Mouse (Mus musculus) midbrain, embryonic 13.5 days (tissue): ENCODE results near the gene Ptges2. TPM values are rescaled to one million over a fixed set of nuclear protein-coding genes. Genes with fewer than 3 reads are reported as not detected.

Experiments
- ATAC-seq: fragments of 200-750 bp; cut with Nextera tagmentation; 2 replicates; pipeline ENCODE4 v1.8.0; 2017; ENCODE audit warnings: mild to moderate bottlenecking, moderate TSS enrichment, moderate library complexity
- H3K27ac ChIP-seq: fragments of 300-500 bp; sonication (generic); 2 replicates; pipeline ENCODE4 v1.5.1; 2015; ENCODE audit warnings: inconsistent platforms, mild to moderate bottlenecking, moderate library complexity
- H3K27me3 ChIP-seq: fragments of 300-500 bp; sonication (generic); 2 replicates; pipeline ENCODE4 v1.6.1; 2015; ENCODE audit warnings: mild to moderate bottlenecking, inconsistent platforms
- H3K36me3 ChIP-seq: fragments of 300-500 bp; sonication (generic); 2 replicates; pipeline ENCODE4 v1.6.1; 2015; ENCODE audit warnings: mild to moderate bottlenecking, inconsistent platforms
- H3K4me1 ChIP-seq: fragments of 300-500 bp; sonication (generic); replicated peaks from 2 replicates; pipeline ENCODE4 v1.6.1; 2015; ENCODE audit warnings: inconsistent platforms
- H3K4me2 ChIP-seq: fragments of 300-500 bp; sonication (generic); replicated peaks from 2 replicates; pipeline ENCODE4 v1.6.1; 2015; ENCODE audit warnings: moderate library complexity, mild to moderate bottlenecking, inconsistent platforms
- H3K4me3 ChIP-seq: fragments of 300-500 bp; sonication (generic); replicated peaks from 2 replicates; pipeline ENCODE4 v1.5.1; 2015; ENCODE audit warnings: mild to moderate bottlenecking, inconsistent platforms
- H3K9ac ChIP-seq: fragments of 300-500 bp; sonication (generic); replicated peaks from 2 replicates; pipeline ENCODE4 v1.6.1; 2015; ENCODE audit warnings: mild to moderate bottlenecking, inconsistent platforms
- H3K9me3 ChIP-seq: fragments of 300-500 bp; sonication (generic); 2 replicates; pipeline ENCODE4 v1.6.1; 2016; ENCODE audit warnings: mild to moderate bottlenecking, inconsistent platforms
- WGBS: fragments of 180-500 bp; shearing (Covaris S2); methylation state at CpG from one replicate; pipeline ENCODE4 v1.1.7; 2015; 5-methylcytosine and 5-hydroxymethylcytosine counted together
- polyA plus RNA-seq: library from polyadenylated mRNA; unstranded; fragments of >200 nt; fragmentation: Nextera tagmentation; extraction: Ambion mirVana; gene quantifications from 2 replicates; pipeline ENCODE4 v1.2.1, GENCODE M21; 2015

Gene Ptges2
- polyA plus RNA-seq, 1 experiment from 2014 or later = 35.5 TPM

DNA sequence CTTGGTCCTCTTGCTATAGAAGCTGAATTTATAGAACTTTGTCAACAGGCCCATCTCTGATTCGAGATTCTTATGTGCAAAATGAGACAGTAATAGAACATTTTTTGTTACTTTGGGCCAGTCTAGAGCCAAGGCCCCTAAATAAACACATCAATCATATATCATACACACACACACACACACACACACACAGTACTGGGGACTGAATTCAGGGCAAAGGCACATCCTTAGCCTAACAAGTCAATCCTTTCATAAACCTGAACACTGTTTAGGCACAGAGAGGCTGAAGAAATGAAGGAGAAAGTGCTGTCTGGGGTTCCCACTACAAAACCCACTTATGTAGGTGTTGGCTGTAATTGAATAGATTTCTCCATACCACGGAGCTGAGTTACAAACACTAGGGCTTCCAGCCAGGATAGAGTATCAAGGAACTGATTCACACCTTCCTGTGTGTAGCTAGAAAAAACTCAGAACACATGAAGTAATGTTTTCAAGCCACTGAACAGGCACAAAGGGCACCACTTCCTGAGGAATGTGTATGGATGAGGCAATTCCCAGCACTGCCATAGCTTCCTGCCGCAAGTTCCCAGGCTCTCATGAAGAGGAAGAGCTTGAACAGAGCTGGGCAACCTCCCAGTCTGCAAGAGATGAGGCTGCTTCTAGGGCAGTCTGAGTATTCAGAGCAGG, 41.1 kb downstream of the Ptges2 start:
- H3K4me3 ChIP-seq = no peak overlapping the region
- H3K4me2 ChIP-seq = no peak overlapping the region
- peaks cover 39% of the 10 kb centered on the region for H3K4me1 ChIP-seq
- no peaks in the 10 kb centered on the region for H3K36me3 ChIP-seq
- H3K27me3 ChIP-seq = no peaks in the 10 kb centered on the region
- 0 out of 2 replicates have a peak, but pooled peaks have one; percentile 37 for ATAC-seq
- H3K27ac ChIP-seq = peak overlapping the region; percentile 59
- H3K9ac ChIP-seq = 0 out of 2 replicates have a peak overlapping the region, but pooled peaks have one; percentile 41
- no peaks in the 10 kb centered on the region for H3K9me3 ChIP-seq
- WGBS = 61% methylated on average over 3 of the region's 3 CpGs

DNA sequence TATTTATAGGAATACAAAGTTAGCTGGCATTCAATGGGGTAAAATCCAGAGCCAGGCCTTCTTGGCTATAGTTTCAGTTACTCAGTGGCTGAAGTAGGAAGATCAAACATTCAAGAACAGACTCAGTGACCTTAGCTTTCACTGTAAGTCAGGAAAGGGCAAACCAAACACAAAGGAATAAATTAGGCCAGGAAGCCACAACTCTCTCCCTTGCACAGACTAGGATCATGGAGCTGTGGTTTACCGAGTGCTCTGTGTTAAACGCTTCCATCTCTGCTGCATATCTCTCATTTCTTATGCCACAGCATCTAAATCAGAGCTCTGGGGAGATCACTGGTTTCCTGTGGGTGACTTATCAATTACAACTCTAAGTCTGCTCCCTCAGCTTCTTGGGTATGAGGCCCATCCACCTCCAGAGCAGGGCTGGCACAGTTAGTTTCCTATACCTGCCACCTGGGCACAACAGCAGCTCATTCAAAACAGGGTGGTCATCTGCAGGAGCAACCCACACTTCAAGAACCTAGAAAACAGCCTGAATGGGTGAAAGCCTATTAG, 42.0 kb downstream of the Ptges2 start:
- WGBS = 52% methylated on average over 2 of the region's 2 CpGs
- no peak overlapping the region for H3K4me2 ChIP-seq
- ATAC-seq = no peak

DNA sequence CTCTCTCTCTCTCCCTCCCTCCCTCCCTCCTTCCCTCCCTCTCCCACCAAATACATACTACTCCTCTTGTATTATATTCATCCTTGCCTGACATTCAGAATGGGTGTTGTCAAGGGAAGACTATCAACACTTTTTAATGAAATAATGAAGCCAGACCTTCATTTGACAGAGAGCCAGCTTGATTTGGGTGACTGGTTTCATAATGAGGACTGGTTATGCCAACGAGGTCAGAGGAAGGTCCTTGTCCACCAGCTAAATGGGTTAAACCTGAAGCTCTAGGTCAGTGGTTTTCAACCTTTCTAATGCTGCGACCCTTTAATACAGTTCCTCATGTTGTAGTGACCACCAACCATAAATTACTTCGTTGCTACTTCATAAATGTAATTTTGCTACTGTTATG, 43.0 kb downstream of the Ptges2 start:
- H3K27me3 ChIP-seq = no peaks in the 10 kb centered on the region
- ATAC-seq = no peak
- no peak overlapping the region for H3K4me2 ChIP-seq
- peaks cover 37% of the 10 kb centered on the region for H3K4me1 ChIP-seq
- H3K4me3 ChIP-seq = no peak overlapping the region
- H3K36me3 ChIP-seq = no peaks in the 10 kb centered on the region
- no peak overlapping the region for H3K27ac ChIP-seq
- H3K9ac ChIP-seq = no peak overlapping the region
- H3K9me3 ChIP-seq = no peaks in the 10 kb centered on the region
- WGBS = 84% methylated on average over 3 of the region's 3 CpGs

More for the DNA sequence above, 42.0 kb downstream of the Ptges2 start:
- peaks cover 37% of the 10 kb centered on the region for H3K4me1 ChIP-seq
- 0 out of 2 replicates have a peak overlapping the region, but pooled peaks have one; percentile 41 for H3K9ac ChIP-seq
- no peaks in the 10 kb centered on the region for H3K27me3 ChIP-seq
- peak overlapping the region; percentile 59; the same call in 1 of the 2 replicates for H3K27ac ChIP-seq
- no peaks in the 10 kb centered on the region for H3K36me3 ChIP-seq
- no peak overlapping the region for H3K4me3 ChIP-seq
- no peaks in the 10 kb centered on the region for H3K9me3 ChIP-seq

DNA sequence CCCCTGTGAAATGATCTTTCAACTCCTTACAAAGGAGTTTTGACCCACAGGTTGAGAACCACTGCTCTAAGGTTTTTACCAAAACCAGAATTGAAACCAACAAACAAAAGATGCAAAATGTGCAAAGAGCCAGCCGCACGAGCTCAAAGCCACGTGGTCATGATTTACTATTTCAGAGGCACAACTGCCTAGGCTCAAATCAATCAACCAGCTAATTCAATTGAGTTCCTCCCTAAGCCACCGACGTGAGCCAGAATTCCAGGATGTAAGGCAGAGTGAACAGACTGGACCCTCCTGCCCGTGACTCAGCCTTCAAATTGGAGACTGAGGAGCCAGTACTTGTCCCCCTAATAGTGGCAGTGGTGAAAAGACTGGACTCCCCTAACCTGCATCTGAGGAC, 43.5 kb downstream of the Ptges2 start:
- WGBS = 35% methylated on average over 6 of the region's 6 CpGs
- Histone ChIP-seq H3K4me3 (no peak overlapping the region), H3K9ac (no peak overlapping the region), H3K27ac (no peak overlapping the region), H3K36me3 (no peaks in the 10 kb centered on the region), H3K9me3 (no peaks in the 10 kb centered on the region), H3K4me2 (no peak overlapping the region), H3K4me1 (peaks cover 37% of the 10 kb centered on the region), H3K27me3 (no peaks in the 10 kb centered on the region)
- no peak for ATAC-seq

DNA sequence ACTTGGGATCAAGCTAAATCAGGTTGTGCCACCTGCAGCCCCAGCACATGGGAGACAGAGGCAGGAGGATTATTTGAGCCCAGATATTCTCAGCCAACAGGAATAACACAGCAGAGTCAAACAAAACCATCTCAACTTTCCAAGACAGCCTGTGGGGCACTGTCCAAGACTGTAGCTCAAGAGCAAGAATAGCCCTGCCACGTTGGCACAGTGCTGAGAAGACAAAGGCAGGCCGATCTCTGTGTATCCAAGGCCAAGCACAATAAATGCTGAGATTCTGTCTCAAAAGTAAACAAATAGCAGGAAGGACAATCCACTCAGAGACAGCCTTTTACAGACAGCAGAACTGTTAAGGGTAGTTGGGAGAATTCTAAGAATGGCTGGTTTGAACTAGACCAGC, 44.5 kb downstream of the Ptges2 start:
- Histone ChIP-seq H3K4me1 (peaks cover 37% of the 10 kb centered on the region), H3K27me3 (no peaks in the 10 kb centered on the region), H3K4me3 (no peak overlapping the region), H3K27ac (no peak overlapping the region; the same call in 1 of the 2 replicates), H3K9ac (no peak overlapping the region), H3K9me3 (no peaks in the 10 kb centered on the region), H3K36me3 (0 out of 2 replicates have a peak, but pooled peaks cover 7% of the 10 kb centered on the region), H3K4me2 (no peak overlapping the region)
- WGBS = 54% methylated on average over 2 of the region's 2 CpGs
- no peak for ATAC-seq

DNA sequence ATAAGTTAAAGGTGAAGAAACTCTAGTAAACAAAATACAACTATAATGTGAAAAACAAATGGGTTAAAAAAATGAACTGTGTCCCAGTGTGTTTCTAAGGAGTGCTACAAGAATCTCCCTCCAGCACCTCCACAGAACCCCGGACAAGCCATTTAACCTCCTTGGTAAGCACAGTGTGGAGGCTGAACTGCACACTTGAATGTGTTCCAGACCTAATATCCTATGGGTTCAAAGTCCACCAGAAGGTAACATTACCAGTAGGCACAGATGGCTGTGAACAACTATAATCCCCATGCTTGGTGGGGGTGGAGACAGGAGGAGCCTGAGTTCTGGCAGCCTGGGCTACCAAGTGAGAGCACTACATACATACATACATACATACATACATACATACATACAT, 44.9 kb downstream of the Ptges2 start:
- H3K9me3 ChIP-seq = no peaks in the 10 kb centered on the region
- 0 out of 2 replicates have a peak, but pooled peaks cover 7% of the 10 kb centered on the region for H3K36me3 ChIP-seq
- no peak overlapping the region for H3K9ac ChIP-seq
- WGBS = 94% methylated on average over 1 of the region's 1 CpGs
- H3K4me2 ChIP-seq = no peak overlapping the region
- no peak for ATAC-seq
- H3K4me1 ChIP-seq = peaks cover 37% of the 10 kb centered on the region
- 0 out of 2 replicates have a peak overlapping the region, but pooled peaks have one; percentile 19 for H3K27ac ChIP-seq
- H3K4me3 ChIP-seq = no peak overlapping the region
- no peaks in the 10 kb centered on the region for H3K27me3 ChIP-seq

DNA sequence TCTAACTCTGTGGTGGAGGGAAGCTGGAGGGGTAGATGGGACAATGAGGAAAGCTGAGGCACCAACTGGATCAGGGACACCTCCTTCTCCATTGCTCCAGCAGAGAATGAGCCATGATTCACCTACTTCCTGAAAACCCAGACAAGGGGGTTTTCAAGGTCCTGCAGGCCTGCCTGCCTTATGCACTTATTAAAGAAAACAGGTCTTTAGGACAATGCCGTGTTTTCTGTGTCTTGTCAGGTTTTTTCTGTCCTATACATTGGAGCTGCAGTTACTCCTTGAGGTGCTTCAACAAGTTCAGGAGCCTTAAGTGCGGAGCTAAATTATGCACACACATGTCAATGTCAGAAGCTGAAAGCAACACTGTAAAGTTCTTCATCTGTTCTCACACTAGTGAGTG, 45.9 kb downstream of the Ptges2 start:
- H3K27me3 ChIP-seq = no peaks in the 10 kb centered on the region
- 96% methylated on average over 2 of the region's 2 CpGs for WGBS
- H3K4me2 ChIP-seq = no peak overlapping the region
- ATAC-seq = no peak
- peaks cover 28% of the 10 kb centered on the region for H3K4me1 ChIP-seq
- H3K36me3 ChIP-seq = 0 out of 2 replicates have a peak, but pooled peaks cover 7% of the 10 kb centered on the region
- H3K27ac ChIP-seq = no peak overlapping the region
- H3K9me3 ChIP-seq = no peaks in the 10 kb centered on the region
- no peak overlapping the region for H3K4me3 ChIP-seq
- no peak overlapping the region for H3K9ac ChIP-seq

DNA sequence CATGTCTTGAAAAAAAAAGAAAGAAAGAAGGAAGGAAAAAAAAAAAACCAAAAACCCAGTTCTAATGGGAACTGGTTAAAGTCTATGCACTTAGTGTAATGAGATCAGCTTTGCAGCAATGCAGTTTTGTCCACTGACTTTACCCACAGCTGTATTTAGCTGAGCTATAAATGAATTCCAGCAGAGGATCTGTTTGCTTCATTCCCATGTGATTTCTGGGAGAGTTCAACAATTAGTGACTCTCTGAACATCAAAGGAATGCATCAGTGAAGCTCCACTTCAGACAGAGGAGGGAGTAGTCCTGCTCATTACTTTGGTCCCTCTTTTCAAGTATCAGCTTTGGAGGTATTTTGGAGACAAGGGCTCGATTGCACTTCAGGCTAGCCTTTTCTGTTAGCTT, 49.8 kb downstream of the Ptges2 start:
- ATAC-seq = no peak
- Histone ChIP-seq H3K9ac (no peak overlapping the region), H3K9me3 (no peaks in the 10 kb centered on the region)

DNA sequence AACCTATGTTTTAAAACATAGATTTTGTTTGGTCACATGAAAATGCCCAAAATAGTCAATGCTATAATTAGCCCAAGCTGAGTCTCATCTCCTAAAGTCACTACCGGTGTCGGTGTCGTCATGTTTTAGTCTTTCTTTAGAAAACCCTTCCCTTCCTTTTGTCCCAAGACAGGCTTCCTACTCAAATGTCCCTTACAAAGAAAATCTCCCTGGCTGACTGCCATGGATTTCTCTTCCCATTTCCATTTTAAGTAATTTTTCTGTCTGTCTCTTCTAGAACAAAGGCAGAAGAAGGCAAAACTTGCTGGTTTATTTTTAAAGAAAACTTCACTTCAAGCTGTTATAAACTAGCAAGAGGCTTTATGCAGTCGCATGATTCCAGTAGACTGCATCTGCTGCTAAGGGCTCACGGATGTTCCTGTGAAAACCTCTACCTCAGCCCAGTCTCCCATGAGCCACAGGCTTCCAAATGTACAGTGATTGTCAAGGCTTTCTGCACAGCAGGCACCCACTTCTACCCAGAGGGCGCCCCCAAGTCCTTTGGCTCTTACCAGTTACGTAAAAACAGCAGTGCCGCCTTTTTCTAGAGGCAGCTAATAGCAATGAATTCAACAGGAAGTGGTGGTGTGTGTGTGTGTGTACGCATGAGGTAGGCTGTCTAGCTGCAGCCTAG, 51.7 kb downstream of the Ptges2 start:
- ATAC-seq = no peak
- peaks cover 30% of the 10 kb centered on the region for H3K4me1 ChIP-seq
- 75% methylated on average over 9 of the region's 9 CpGs for WGBS
- H3K27me3 ChIP-seq = no peaks in the 10 kb centered on the region
- H3K27ac ChIP-seq = peak overlapping the region; percentile 2; the same call in 1 of the 2 replicates
- H3K4me3 ChIP-seq = no peak overlapping the region
- H3K36me3 ChIP-seq = 0 out of 2 replicates have a peak, but pooled peaks cover 7% of the 10 kb centered on the region
- H3K9ac ChIP-seq = no peak overlapping the region; the same call in 1 of the 2 replicates
- no peaks in the 10 kb centered on the region for H3K9me3 ChIP-seq
- H3K4me2 ChIP-seq = no peak overlapping the region

More for the DNA sequence above, 49.8 kb downstream of the Ptges2 start:
- peaks cover 28% of the 10 kb centered on the region for H3K4me1 ChIP-seq
- H3K4me3 ChIP-seq = no peak overlapping the region
- 0 out of 2 replicates have a peak, but pooled peaks cover 7% of the 10 kb centered on the region for H3K36me3 ChIP-seq
- no peak overlapping the region for H3K27ac ChIP-seq
- H3K4me2 ChIP-seq = no peak overlapping the region
- H3K27me3 ChIP-seq = no peaks in the 10 kb centered on the region
- WGBS = 84% methylated on average over 1 of the region's 1 CpGs

DNA sequence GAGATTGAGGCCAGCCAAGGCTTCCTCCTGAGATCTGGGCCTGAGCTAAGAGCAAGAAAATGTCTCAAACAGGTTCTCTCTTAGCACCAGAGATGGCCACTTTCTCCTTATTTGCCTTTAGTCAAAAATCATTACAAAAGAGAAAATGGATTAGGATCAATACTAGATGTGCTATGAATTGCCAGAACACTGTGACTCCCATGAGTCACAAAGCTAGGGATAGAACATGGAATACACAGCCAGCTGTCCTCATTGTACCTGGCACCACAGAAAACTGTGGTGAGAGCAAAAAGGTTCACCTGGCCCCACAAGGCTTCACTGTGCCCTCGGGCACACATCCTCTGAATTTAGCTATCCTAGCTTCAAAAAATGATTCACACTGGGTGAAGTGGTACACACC, 52.8 kb downstream of the Ptges2 start:
- peaks cover 40% of the 10 kb centered on the region for H3K4me1 ChIP-seq
- H3K4me3 ChIP-seq = no peak overlapping the region
- H3K9ac ChIP-seq = no peak overlapping the region
- H3K4me2 ChIP-seq = no peak overlapping the region
- H3K9me3 ChIP-seq = no peaks in the 10 kb centered on the region
- no peaks in the 10 kb centered on the region for H3K27me3 ChIP-seq
- ATAC-seq = no peak
- H3K27ac ChIP-seq = no peak overlapping the region
- 0 out of 2 replicates have a peak, but pooled peaks cover 7% of the 10 kb centered on the region for H3K36me3 ChIP-seq
- WGBS = 91% methylated on average over 1 of the region's 1 CpGs

DNA sequence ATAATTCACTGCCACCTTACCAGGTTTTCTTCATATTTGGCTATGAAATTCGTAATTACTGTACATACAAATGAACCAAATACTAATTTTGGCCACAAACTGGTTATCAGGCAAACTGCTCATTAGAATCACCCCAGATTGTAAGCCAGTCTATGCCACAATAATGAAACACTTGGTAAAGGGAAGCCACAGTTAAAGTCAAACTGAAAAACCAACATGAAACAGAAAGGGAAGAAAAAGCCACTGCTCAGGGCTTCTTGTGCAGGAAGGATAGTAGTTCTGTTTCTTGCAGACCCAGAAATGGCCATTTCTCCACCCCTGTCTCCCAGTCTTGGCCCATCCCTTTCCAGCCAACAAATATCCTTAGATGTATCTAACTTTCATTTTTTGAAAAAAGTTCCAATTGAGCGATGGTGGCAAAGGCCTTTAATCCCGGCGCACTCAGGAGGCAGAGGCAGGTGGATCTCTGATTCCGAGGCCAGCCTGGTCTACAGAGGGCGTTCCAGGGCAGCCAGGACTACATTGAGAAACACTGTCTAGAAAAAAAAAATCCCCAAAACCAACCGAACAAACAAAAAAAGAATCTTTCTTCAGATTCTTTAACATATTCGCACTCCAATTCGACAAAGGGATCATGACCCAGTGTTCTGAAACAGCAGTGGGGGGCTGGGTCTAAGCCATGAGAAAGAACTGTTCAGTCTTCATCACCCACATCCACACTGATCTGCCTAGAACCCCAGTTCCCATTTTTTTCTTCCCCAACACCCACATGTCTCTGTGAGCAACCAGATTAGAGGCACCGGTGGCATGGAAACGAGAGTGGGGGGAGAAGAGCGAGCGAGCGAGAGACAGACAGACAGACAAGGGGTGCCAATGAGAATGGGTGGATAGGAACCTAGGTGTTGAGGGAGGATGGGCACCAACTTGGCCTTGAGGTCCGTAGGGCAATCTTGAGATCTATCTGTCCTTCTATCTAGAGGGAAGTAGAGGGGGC, 54.4 kb downstream of the Ptges2 start, which contains the start of gene Naif1:
TSS of gene Naif1 (plus strand) at position 697 of the 994 bp plus-strand sequence.
- H3K9me3 ChIP-seq = no peaks in the 10 kb centered on the region
- peaks cover 5% of the 10 kb centered on the region for H3K36me3 ChIP-seq
- no peak for ATAC-seq
- no peaks in the 10 kb centered on the region for H3K27me3 ChIP-seq
- H3K4me3 ChIP-seq = peak within 1 kb of the TSS; percentile 79
- peak within 1 kb of the TSS; percentile 94 for H3K27ac ChIP-seq
- peak within 1 kb of the TSS; percentile 85 for H3K9ac ChIP-seq
- H3K4me1 ChIP-seq = peaks cover 48% of the 10 kb centered on the region
- WGBS = 77% methylated on average over 15 of the region's 15 CpGs
- peak within 1 kb of the TSS; percentile 78 for H3K4me2 ChIP-seq
